Mouse (Mus musculus): ENCODE measurements around the gene Lman1l.

Lman1l gene

DNA sequence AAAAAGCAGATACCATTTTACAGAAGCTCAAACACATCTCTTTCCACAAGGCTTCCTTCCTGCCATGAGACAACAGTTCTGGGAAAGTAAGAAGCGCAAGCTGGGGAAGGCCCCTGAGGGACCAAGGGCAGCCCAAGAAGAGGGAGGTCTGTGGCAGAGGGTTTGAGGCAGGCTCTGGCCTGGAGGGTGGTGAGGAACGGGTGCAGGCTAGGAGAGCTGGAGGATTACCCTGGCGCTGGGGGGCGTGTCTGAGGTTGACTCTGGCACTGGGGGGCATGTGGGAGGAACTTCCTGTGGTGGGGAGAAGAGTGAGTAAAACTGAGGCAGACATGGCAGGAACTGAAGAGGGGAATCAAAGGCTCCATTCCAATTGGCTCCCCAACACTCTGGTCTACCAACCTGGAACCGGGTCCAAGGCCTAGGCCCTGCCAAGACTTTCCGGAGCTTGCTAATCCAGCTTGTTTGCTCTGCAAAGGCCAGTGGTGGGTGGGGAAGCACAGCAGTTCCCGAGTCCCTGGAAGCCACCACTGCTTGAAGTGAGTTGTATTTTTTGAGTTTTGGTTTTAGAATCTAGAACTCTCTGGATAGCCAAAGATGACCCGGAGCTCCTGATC lies 2.9 kb downstream of the Lman1l start:
- DNase-seq (ENCODE audit: low spot score), result no peak

DNA sequence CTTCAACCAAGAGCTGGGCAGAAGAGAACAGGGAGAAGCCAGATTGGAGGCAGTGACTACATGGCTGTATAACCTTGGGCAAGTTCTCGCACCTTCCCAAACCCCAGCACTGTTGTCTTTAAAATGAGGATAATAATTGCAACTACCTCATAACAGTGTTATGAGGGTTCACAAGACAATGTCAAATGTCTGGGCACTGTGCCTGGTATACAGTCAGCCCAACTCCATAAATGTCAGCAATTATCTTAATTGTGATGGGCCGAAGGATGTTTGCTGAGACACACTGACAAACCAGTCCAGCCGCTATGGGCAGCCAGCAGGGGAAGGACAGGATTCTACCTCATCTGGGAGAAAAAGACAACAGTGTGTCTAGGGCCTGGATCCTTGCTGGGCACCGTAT lies 5.8 kb downstream of the Lman1l start:
- no peak for DNase-seq (ENCODE audit: low spot score)

DNA sequence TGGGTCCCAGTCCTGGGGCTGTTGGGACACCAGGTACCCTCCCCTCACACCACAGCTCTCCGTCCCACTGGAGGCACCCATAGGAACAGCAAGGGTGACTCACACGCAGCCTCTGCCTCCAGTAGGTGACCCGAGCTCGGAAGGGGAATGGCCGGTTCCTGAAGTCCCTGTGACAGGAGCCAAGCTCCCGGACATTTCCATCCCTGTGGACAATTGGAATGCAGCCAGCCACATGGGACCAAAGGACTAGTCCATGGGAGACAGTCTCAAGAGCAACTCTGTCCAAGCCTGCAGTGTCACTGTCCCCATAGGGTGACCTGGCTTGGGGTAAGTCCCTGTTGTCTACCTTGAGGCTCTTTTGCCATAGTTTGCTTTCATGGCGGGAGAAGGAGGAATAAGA lies 6.6 kb downstream of the Lman1l start:
- DNase-seq (ENCODE audit: low spot score), result no peak

DNA sequence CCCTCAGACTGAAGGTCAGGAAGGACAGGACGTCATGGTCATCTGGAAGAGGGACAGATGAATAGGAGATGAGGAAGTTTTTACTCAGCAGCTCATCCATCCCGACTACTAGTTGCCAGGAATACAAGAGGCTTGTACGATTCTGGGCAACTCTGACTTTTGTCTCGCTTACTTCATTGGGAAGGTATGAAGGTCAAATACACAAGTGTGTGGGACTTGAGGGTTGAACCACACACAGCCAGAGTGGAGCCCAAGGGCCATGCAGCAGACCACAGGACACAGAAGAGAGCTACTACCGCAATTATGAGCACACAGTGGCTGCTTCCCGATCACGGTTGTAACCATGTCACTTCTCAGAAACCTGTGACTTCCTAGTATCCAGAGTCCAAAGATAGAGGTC lies 8.0 kb downstream of the Lman1l start:
- no peak for DNase-seq (ENCODE audit: low spot score)

DNA sequence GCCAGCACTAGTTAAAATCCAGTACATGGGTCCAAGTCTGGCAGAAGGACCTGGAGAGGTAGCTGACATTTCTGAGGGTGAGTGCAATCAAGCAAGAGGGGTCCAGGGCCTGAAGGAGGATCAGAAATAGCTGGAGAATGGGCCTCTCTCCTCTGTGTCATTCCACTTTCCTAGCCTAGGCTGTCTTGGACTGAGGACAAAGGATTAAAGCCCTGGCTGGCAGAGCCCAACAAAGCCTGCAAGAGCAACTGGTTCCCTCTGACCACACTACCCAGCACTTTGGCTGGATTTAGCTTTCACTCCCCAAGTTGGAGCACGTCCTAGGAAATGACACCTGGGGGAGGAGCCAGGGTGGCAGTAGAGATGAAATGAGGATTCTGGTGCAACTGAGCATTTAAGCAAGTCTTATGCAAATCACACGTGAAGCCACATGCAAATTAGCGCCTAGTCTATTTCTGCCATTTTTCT lies 10.2 kb downstream of the Lman1l start:
- no peak for DNase-seq (ENCODE audit: low spot score)

DNA sequence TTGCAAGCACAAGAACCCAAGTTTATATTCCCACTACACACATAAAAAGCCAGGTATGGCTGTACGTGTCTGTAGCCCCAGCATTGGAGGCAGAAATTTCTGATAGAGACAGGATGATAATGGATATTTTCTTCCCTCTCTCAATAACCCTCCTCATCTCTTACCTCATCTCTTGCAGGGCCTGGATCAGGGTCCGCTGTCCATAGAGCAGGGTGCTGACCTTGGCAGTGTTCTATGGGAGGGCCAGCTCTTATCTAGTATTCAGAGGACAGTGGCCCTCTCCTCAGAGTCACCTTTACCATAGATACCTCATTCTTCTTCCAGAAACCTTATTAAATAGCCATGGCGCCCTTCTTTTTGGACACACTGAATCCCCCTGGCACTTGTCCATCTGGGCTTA lies 10.8 kb downstream of the Lman1l start:
- no peak for DNase-seq (ENCODE audit: low spot score)

DNA sequence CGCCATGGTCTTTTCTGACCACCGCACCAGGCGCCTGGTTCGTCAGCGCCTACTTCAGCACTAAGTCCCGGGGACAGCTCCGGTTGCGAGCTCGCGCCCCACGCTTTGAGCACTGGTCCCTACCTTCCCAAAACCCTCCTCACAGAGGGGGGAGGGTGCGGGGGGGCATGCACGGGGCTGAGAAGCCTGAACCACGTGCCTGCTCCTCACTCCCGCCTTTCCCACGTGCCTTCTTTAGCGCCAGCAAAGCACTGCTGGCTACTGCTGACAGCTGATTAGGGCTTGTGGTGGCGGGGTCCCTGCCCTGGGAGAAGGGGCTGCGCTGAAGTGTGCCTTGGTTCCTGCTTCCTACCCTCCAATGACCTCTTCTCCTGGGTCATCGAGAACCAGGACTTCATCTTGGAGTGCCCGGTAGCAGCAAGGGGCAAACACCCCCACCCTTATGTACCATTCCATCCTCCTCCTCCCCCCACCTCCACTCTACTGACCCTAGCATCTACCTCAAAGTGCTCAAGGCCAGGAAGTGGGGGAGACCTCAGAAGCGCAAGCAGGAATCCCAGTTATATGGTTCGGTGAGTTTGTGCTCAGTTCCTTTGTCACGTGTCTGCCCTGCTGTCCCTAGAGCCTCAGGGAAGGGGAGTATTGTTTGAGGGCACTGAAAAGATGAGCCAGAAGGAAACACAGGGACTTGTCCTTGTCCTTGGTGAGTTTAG lies 14.3 kb downstream of the Lman1l start, which contains the start of gene Cplx3:
TSS of gene Cplx3 (minus strand) at position 143 of the 713 bp plus-strand sequence.
- DNase-seq (ENCODE audit: low spot score), result peak; percentile 23

DNA sequence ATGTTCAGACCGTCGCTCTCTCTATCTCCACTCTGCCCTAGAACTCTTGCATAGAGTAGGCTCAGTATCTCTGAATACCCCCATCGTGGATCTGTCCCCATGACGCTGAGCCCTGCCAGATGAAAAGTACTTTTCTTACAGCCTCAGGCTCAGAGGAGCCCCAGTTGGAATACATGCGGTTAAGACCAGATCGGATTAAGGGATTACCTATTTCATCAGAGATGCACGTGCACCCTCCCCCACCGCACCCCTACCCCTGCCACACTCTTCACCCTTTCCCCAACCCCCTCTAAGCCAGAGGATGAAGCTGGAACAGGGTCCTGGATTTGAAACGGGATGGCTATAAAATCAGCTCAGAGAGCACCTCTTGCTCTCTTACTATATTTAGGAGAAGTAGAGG lies 15.1 kb downstream of the Lman1l start:
- no peak for DNase-seq (ENCODE audit: low spot score)

DNA sequence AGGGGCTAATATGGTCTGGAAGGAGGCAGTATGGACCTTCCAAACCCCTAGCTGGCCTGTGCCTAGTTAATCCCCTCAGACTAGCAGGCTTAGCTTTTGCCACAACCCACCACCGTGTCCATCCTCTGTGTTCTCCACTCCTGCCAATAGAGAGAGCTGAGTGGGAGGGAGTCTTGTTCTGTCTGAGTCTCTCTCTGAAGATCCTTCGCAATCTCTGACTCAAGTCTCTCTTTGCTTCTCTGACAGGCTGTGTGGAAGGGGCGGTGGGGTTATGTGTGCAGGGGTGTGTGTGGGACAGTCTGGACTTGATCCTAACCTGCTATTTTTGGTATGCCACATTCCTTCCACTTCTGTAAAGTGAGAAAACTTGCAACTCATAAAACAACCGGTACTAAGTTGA lies 15.7 kb downstream of the Lman1l start:
- no peak for DNase-seq (ENCODE audit: low spot score)

DNA sequence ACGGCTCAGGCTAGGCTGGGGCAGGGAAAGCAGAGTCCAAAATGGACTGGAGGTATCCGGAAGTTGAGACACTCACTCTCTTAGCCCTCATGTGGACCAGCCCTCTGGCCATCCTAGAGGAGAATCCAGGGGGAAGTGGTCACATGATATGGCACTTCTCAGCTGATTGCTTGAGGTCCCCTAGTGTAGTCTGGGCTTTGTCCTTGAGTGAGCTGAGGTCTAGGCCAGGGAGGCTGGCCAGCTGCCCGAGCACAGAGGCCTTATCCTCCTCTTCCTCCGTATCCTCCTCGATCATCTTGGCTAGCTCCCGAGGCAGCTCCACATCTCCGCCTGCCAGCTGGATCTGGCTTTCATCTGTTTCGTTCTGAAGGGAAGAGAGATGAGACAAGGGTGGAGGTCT lies 18.5 kb downstream of the Lman1l start:
- DNase-seq (ENCODE audit: low spot score), result peak; percentile 32

DNA sequence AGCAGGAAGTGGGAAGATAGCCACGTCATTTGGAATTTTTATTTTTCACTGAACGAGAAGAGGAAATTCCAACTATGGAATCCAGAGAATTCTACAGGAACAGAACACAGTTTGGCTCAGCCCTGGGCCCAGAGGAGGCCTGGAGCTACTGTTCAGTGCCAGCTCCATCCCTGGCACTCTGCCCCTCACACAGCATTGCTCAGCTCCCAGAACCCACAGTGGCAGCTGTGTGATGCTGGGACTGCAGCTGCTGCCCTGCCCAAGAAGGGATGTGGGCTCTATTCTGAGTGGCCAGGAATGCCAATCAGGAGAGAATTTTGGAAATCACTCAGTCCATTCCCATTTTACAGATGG lies 19.2 kb downstream of the Lman1l start:
- no peak for DNase-seq (ENCODE audit: low spot score)

DNA sequence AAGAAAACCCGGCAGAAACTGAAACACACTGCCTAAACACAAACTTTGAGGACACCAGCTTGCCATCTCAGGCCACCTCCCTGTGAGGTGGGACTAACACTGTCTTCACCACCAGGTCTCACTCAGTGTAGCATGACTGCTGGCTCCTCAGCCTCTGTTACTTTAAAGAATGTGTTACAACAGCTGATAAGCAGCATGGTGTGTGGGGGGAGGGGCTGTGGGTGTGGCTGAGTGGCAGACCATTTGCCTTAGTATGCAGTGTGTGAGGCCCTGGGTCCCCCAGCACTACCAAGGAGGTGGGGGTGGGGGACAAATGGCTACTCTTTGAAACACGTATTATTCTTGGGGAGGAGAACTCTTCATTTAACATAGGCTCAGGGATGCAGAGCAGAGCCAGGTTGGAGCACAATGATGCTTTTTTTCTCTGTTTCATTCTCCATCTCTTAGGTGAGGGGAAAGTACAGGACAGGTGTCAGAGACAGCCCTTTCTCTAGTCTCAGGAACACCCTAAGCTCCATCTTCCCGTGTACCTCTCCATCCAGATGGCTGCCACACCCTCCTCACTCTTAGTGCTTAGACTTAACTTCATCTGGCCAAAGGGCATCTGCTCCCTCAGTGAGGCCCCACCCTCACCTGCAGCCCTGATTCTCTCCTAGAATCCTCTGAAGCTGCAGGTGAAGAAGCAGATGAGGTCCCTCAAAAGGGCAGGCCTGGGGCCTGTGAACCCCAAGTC lies 19.8 kb downstream of the Lman1l start:
- no peak for DNase-seq (ENCODE audit: low spot score)

DNA sequence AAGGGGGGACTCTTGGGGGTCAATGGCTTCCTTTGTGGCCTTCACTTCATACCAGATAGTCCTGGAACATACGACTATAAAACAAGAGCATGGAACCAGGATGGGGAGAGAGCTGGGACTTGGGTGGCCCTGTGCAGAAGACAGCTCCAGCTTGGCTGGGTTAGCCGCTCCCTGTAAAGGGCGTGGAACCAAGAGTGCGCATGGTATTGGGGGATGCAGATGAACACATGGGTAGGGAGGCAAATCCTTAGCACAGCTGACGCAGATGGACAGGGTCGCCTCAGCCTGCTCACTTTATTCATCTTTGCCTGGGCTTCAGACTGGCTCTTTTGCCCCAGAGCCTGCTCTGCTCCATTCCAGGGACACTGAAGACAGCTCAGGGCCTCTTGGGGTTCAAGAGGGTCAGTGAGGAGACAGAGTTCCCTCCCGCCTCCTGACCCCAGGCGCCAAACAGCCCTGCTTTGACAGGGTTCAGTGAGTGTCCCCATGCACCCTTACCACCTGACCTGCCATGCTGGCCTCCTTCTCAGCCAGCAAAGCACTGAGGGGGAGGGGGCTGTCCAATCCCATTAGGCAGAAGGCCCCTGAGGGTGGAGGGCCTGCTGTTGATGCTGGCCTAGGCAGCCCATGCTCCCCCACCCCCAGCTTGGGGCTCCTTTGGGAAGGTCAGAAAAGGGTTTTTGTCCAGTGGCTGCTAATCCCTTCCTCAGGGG lies 21.6 kb downstream of the Lman1l start:
- no peak for DNase-seq (ENCODE audit: low spot score)

DNA sequence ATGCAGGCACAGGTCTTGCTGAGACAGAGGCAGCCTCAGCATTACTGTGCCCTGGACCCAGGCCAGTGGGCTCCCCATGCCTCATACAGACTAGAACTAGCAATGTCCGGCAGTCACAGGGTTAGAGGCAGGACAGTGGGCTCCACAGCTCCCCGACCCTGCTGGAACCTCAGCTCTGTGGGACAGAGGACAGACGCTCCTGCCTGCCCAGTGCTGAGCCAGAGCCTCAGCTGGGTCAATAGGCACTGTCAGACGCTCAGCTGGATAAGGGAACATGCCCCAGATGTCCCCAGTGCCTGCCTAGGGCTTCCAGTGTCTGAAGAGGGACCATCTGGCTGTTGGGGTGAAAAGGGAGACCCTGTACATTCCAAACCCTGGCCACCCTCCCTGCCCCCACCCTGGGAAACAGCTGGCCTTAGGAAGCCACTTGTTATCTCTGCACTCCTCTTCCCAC lies 22.6 kb downstream of the Lman1l start:
- no peak for DNase-seq (ENCODE audit: low spot score)

DNA sequence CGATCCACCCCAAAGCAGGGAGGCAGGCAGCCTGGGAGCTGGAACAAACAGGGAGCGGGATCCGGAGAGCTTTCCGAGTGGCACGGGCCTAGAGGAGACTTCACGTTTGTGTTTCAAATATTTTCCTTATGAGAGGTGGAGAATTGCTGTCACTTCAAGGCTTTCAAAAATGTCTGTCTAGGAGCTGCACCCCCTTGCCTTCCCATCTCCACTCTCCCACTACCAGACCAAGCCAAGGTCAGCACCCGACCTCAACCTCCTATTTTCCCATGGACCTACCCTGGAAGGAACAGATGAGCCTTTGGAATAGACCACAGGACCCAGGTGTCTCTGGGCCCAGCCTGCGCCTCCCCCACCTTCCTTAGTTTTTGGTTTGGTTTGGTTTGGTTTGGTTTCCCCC lies 23.3 kb downstream of the Lman1l start:
- DNase-seq (ENCODE audit: low spot score), result no peak

DNA sequence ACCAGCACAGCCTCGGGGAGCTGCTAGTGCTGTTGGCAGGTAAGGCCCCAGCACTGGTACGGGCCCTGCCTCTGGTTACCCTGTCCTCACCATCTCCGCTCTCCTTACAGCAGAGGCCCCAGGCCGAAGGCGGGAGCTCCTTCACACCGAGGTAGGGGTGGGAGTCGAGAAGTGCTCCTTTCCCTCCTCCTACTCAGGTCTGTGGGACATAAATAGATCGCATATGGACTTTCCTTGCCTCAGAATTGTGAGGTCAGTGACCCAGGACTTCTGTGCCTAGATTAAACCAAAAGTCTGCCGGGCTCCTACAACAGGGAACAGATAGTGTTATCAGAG lies 26.4 kb downstream of the Lman1l start:
- no peak for DNase-seq (ENCODE audit: low spot score)

DNA sequence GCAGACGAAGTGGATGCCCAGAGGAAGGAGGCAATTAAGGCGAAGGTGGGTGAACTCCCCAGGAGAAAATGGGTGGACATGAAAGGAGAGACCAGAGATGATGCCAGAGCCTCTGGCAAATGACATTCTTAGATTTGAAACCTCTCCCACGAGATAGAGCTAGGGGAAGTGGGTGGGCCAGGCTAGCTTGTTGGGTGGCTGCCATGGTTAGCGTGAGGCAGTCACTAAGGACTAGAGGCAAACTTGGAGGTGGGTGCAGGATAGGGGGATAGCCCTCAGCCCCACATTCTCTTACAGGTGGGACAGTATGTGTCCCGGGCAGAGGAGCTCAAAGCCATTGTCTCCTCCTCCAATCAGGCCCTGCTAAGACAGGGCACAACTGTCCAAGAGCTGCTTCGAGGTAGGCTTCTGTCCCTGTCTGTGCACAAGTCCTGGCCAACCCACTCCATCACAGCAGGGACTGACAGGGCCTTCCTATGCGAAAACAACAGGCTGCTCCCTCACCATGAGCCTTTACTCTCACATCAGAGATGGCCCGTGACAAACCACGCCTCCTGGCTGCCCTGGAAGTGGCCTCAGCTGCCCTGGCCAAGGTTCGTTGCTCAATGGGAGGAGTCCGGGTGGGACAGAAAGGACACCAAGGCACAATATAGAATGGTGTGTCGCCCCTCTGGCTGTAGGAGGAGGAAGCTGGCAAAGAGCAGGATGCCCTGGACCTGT lies 27.0 kb downstream of the Lman1l start:
- DNase-seq (ENCODE audit: low spot score), result no peak

DNA sequence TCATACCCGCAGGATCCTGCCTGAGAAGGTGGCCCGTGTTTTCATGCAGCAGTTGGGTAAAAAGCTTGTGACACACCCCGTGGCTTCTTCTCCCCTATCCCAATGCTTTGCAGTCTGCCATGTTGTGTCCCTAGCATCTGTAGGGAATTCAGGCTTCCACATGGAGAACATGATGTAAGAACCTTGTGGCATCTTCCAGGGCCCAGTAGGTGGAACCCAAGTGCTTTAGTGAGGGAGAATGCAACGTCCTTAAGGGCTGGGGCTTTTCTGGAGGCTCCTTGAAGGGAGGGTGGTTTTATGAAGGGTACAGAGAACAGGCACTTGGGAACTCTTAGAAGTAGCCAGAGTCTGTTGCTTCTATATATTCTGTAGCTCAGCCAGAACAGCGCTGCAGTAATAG lies 29.8 kb downstream of the Lman1l start:
- no peak for DNase-seq (ENCODE audit: low spot score)

DNA sequence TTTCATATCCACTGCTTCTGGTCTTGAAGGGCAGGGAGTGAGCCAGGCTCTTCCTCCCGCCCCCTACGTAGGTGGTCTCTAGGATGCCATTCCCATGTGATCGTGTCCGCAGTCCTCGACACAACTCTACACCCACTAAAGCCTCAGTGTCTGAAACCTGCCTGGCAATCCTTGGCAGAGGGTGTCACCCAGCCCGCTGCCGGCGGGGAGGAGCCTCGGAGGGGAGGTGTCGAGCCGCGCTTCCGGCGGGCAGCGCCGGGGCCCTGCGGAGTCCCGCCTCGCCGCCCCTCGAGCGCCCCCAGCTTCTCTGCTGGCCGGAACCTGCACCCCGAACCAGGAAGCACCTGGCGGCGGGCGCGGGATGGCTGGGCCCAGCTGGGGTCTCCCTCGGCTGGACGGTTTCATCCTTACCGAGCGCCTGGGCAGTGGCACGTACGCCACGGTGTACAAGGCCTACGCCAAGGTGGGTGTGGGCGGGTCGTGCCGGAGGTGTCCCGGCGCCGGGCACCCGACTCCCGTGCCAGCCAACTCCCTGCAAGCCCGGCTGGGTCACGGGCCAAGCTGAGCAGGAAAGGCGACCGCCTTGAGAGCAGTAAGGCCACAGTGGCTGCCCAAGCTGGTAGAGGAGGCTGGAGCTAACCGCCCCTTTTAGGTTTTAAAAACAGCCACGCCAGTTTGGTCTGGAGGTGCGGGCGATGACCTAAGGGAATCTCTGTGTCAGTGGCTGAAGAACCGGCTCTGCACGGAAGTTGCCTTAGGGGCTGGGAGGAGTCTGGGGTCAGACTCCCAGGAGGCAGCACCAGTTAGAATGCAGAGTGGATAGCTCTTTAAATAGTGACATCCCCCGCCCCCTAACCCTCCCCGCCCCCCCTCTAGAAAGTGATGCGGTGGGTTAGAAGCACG lies 31.1 kb downstream of the Lman1l start, which contains the start of gene Ulk3:
TSS of gene Ulk3 (plus strand) at position 229 of the 903 bp plus-strand sequence.
- DNase-seq (ENCODE audit: low spot score), result peak; percentile 73

DNA sequence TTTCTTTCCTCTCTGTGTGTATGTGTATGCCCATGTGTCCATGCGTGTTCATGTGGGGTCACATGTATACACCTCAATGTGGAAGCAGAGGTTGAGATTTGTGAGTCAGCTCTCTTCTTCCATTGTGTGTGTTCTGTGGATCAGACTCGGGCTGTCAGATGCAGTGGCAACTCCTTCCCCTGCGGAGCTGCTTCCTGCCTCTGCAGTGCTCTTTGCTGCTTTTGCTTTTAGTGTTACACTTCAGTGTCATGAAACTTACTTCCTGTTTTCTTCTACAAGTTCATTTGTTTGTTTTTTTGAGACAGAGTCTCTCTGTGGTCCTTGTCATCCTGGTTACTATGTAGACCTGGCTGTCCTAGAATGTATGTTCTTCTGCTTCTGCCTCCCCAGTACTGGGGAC lies 35.6 kb downstream of the Lman1l start:
- DNase-seq (ENCODE audit: low spot score), result no peak
